Mouse (Mus musculus) stomach, postnatal 0 days (tissue): ENCODE measurements around the gene Elovl5. TPM values are rescaled to one million over a fixed set of nuclear protein-coding genes. Genes with fewer than 3 reads are reported as not detected.

ENCODE experiments used
- ATAC-seq: fragments of 200-750 bp; cut with Nextera tagmentation; 2 replicates; pipeline ENCODE4 v1.8.0; 2017; ENCODE audit not compliant: low FRiP score, low TSS enrichment
- DNase-seq: peaks from one replicate; pipeline ENCODE4 v3.0.0-alpha.2; 2016; ENCODE audit warnings: low spot score
- H3K27ac ChIP-seq: fragments of 300-500 bp; sonication (generic); replicated peaks from 2 replicates; pipeline ENCODE4 v1.5.1; 2014; ENCODE audit warnings: mild to moderate bottlenecking, control low read depth
- H3K27me3 ChIP-seq: fragments of 300-500 bp; sonication (generic); 2 replicates; pipeline ENCODE4 v1.6.1; 2014; ENCODE audit warnings: low read length; ENCODE audit not compliant: control insufficient read depth, insufficient read depth
- H3K36me3 ChIP-seq: fragments of 300-500 bp; sonication (generic); 2 replicates; pipeline ENCODE4 v1.6.1; 2014; ENCODE audit warnings: low read length, mixed read lengths; ENCODE audit not compliant: control insufficient read depth, insufficient read depth
- H3K4me1 ChIP-seq: fragments of 300-500 bp; sonication (generic); replicated peaks from 2 replicates; pipeline ENCODE4 v1.6.1; 2014; ENCODE audit warnings: antibody characterized with exemption; ENCODE audit not compliant: control insufficient read depth, insufficient read depth
- H3K4me2 ChIP-seq: fragments of 300-500 bp; sonication (generic); replicated peaks from 2 replicates; pipeline ENCODE4 v1.6.1; 2014; ENCODE audit warnings: low read depth, mild to moderate bottlenecking, control low read depth, moderate library complexity
- H3K4me3 ChIP-seq: fragments of 300-500 bp; sonication (generic); 2 replicates; pipeline ENCODE4 v1.5.1; 2014; ENCODE audit warnings: low read depth, low read length, control low read depth
- H3K9ac ChIP-seq: fragments of 300-500 bp; sonication (generic); 2 replicates; pipeline ENCODE4 v1.6.1; 2014; ENCODE audit warnings: mild to moderate bottlenecking, low read length, control low read depth, mixed read lengths
- H3K9me3 ChIP-seq: fragments of 300-500 bp; sonication (generic); 2 replicates; pipeline ENCODE4 v1.6.1; 2016; ENCODE audit warnings: low read length; ENCODE audit not compliant: control insufficient read depth
- CTCF ChIP-seq: IDR thresholded peaks from 2 replicates; pipeline ENCODE4 v1.5.1; 2016; ENCODE audit warnings: antibody characterized with exemption, low read depth, mild to moderate bottlenecking, moderate library complexity
- EP300 ChIP-seq: optimal IDR thresholded peaks from 2 replicates; pipeline ENCODE3; 2016; ENCODE audit warnings: antibody characterized with exemption
- WGBS: fragments of 180-500 bp; shearing (Covaris S2); extraction: QIAGEN DNeasy Blood & Tissue Kit; methylation state at CpG from one replicate; pipeline ENCODE4 v1.1.7; 2014; 5-methylcytosine and 5-hydroxymethylcytosine counted together
- polyA plus RNA-seq: library from polyadenylated mRNA; unstranded; fragments of >200 nt; fragmentation: Nextera tagmentation; extraction: Ambion mirVana; gene quantifications from 2 replicates; pipeline ENCODE4 v1.2.1, GENCODE M21; 2015

The Elovl5 gene
- polyA plus RNA-seq, 1 experiment from 2014 or later: 38.0 TPM

- TF ChIP-seq EP300 (no peak), CTCF (no peak)
- Histone ChIP-seq H3K9me3 (no peaks in the 10 kb centered on the region), H3K27ac (peak overlapping the region; percentile 85), H3K4me2 (peak overlapping the region; percentile 87), H3K27me3 (no peaks in the 10 kb centered on the region), H3K9ac (peak overlapping the region; percentile 77), H3K4me3 (peak overlapping the region; percentile 86), H3K36me3 (no peaks in the 10 kb centered on the region), H3K4me1 (peaks cover 4% of the 10 kb centered on the region; the same call in 1 of the 2 replicates)
- peak; percentile 40 for DNase-seq
- WGBS: under 1% methylated on average over 35 of the region's 45 CpGs
- peak; percentile 36 for ATAC-seq
Observed at GRCm38 (mm10) chr9:77917622-77918131, 513 bp downstream of the Elovl5 start.

GRCm38 (mm10) chr9:77918211-77918610 lies 1.0 kb downstream of the Elovl5 start:
- H3K4me3 ChIP-seq: peak overlapping the region; percentile 86
- peak overlapping the region; percentile 77 for H3K9ac ChIP-seq
- ATAC-seq (no peak), DNase-seq (no peak)
- H3K4me2 ChIP-seq: peak overlapping the region; percentile 87
- no peak for TF ChIP-seq CTCF
- TF ChIP-seq EP300: no peak
- H3K27me3 ChIP-seq: no peaks in the 10 kb centered on the region
- WGBS: 14% methylated on average over 10 of the region's 10 CpGs
- H3K9me3 ChIP-seq: no peaks in the 10 kb centered on the region
- H3K36me3 ChIP-seq: no peaks in the 10 kb centered on the region
- peaks cover 4% of the 10 kb centered on the region; the same call in 1 of the 2 replicates for H3K4me1 ChIP-seq
- H3K27ac ChIP-seq: no peak overlapping the region

GRCm38 (mm10) chr9:77918961-77919670 lies 2.0 kb downstream of the Elovl5 start:
- ATAC-seq (no peak), DNase-seq (no peak)
- WGBS: 69% methylated on average over 5 of the region's 5 CpGs
- H3K9ac ChIP-seq: no peak overlapping the region
- no peak overlapping the region; the same call in 1 of the 2 replicates for H3K4me2 ChIP-seq
- H3K27ac ChIP-seq: no peak overlapping the region
- H3K27me3 ChIP-seq: no peaks in the 10 kb centered on the region
- no peaks in the 10 kb centered on the region for H3K9me3 ChIP-seq
- H3K4me1 ChIP-seq: peaks cover 4% of the 10 kb centered on the region; the same call in 1 of the 2 replicates
- H3K36me3 ChIP-seq: no peaks in the 10 kb centered on the region
- no peak for TF ChIP-seq EP300
- TF ChIP-seq CTCF: no peak
- no peak overlapping the region for H3K4me3 ChIP-seq

- TF ChIP-seq CTCF: no peak
- H3K4me2 ChIP-seq: no peak overlapping the region
- H3K9ac ChIP-seq: no peak overlapping the region
- no peaks in the 10 kb centered on the region for H3K27me3 ChIP-seq
- WGBS: 89% methylated on average over 3 of the region's 3 CpGs
- no peaks in the 10 kb centered on the region for H3K36me3 ChIP-seq
- no peak for ATAC-seq
- H3K4me1 ChIP-seq: peaks cover 4% of the 10 kb centered on the region; the same call in 1 of the 2 replicates
- H3K27ac ChIP-seq: no peak overlapping the region
- H3K9me3 ChIP-seq: no peaks in the 10 kb centered on the region
- no peak for DNase-seq
- no peak overlapping the region for H3K4me3 ChIP-seq
Observed at GRCm38 (mm10) chr9:77920481-77920880, 3.3 kb downstream of the Elovl5 start.

- Histone ChIP-seq H3K9ac (no peak overlapping the region), H3K4me2 (no peak overlapping the region; the same call in 1 of the 2 replicates), H3K27ac (no peak overlapping the region), H3K27me3 (no peaks in the 10 kb centered on the region), H3K36me3 (no peaks in the 10 kb centered on the region), H3K9me3 (no peaks in the 10 kb centered on the region), H3K4me1 (peaks cover 4% of the 10 kb centered on the region; the same call in 1 of the 2 replicates), H3K4me3 (no peak overlapping the region)
- no peak for TF ChIP-seq EP300
- TF ChIP-seq CTCF: no peak
- no peak for ATAC-seq
- DNase-seq: no peak
- WGBS: 61% methylated on average over 16 of the region's 18 CpGs
Observed at GRCm38 (mm10) chr9:77921366-77922260, 4.4 kb downstream of the Elovl5 start.
